Mouse (Mus musculus): ENCODE data around the gene Me1. TPM values are rescaled to one million over a fixed set of nuclear protein-coding genes. Genes with fewer than 3 reads are reported as not detected.
A peak's percentile ranks its signal among the peaks of the same experiment; 100 is the strongest.

Gene Me1
- polyA plus RNA-seq (2016; fragmentation: Nextera tagmentation; extraction: Ambion mirVana): 6.2 and 9.4 TPM in 2 replicates

- no peaks in the 10 kb centered on the region for H3K9me3 ChIP-seq (replicated peaks)
- peak within 1 kb of the TSS; percentile 85 for H3K27ac ChIP-seq
- WGBS: under 1% methylated on average over 30 of the region's 46 CpGs
- no peaks in the 10 kb centered on the region for H3K36me3 ChIP-seq
- H3K4me1 ChIP-seq: peaks cover 9% of the 10 kb centered on the region
- H3K27me3 ChIP-seq (ENCODE audit: low read depth, poor library complexity, severe bottlenecking): peaks cover 22% of the 10 kb centered on the region
- DNase-seq (ENCODE audit: low spot score): peak; percentile 73
- peak within 1 kb of the TSS; percentile 78 for H3K4me3 ChIP-seq
These were observed at the start of gene Me1 for GRCm38 (mm10) chr9:86695818-86696261. TSS of gene Me1 (minus strand) at chr9:86695953.

- no peaks in the 10 kb centered on the region for H3K9me3 ChIP-seq (replicated peaks)
- 41% methylated on average over 5 of the region's 5 CpGs for WGBS
- no peaks in the 10 kb centered on the region for H3K36me3 ChIP-seq
- H3K4me1 ChIP-seq: peaks cover 18% of the 10 kb centered on the region
- H3K4me3 ChIP-seq: peak overlapping the region; percentile 50; the same call in 1 of the 2 replicates
- H3K27ac ChIP-seq: no peak overlapping the region
- peaks cover 17% of the 10 kb centered on the region for H3K27me3 ChIP-seq (ENCODE audit: low read depth, poor library complexity, severe bottlenecking)
- DNase-seq (ENCODE audit: low spot score): no peak
These were observed 48.3 kb upstream of the Me1 start for GRCm38 (mm10) chr9:86744041-86744440.

- peak; percentile 69 for DNase-seq (ENCODE audit: low spot score)
- Histone ChIP-seq H3K36me3 (no peaks in the 10 kb centered on the region), H3K9me3 (replicated peaks) (no peaks in the 10 kb centered on the region), H3K27me3 (ENCODE audit: low read depth, poor library complexity, severe bottlenecking) (peaks cover 17% of the 10 kb centered on the region), H3K4me3 (peak within 1 kb of the TSS; percentile 50), H3K4me1 (peaks cover 18% of the 10 kb centered on the region), H3K27ac (peak within 1 kb of the TSS; percentile 27; the same call in 1 of the 2 replicates)
- 6% methylated on average over 19 of the region's 19 CpGs for WGBS
These were observed 47.5 kb upstream of the Me1 start, which contains the start of gene Prss35 for GRCm38 (mm10) chr9:86742959-86743911. TSS of gene Prss35 (plus strand) at chr9:86743649.

GRCm38 (mm10) chr9:86739971-86740370, 44.2 kb upstream of the Me1 start:
- WGBS: 43% methylated on average over 3 of the region's 3 CpGs
- Histone ChIP-seq H3K36me3 (no peaks in the 10 kb centered on the region), H3K27ac (no peak overlapping the region), H3K4me1 (peaks cover 14% of the 10 kb centered on the region), H3K4me3 (no peak overlapping the region), H3K27me3 (ENCODE audit: low read depth, poor library complexity, severe bottlenecking) (peaks cover 13% of the 10 kb centered on the region), H3K9me3 (replicated peaks) (no peaks in the 10 kb centered on the region)
- no peak for DNase-seq (ENCODE audit: low spot score)

GRCm38 (mm10) chr9:86738801-86739200, 43.0 kb upstream of the Me1 start:
- Histone ChIP-seq H3K27ac (no peak overlapping the region), H3K4me1 (peaks cover 12% of the 10 kb centered on the region), H3K27me3 (ENCODE audit: low read depth, poor library complexity, severe bottlenecking) (peaks cover 3% of the 10 kb centered on the region; the same call in 1 of the 2 replicates), H3K4me3 (no peak overlapping the region), H3K36me3 (no peaks in the 10 kb centered on the region), H3K9me3 (replicated peaks) (no peaks in the 10 kb centered on the region)
- WGBS: 98% methylated on average over 8 of the region's 8 CpGs
- no peak for DNase-seq (ENCODE audit: low spot score)

- no peak for DNase-seq (ENCODE audit: low spot score)
- no peak overlapping the region for H3K27ac ChIP-seq
- WGBS: 73% methylated on average over 1 of the region's 1 CpGs
- H3K36me3 ChIP-seq: no peaks in the 10 kb centered on the region
- no peak overlapping the region for H3K4me3 ChIP-seq
- H3K9me3 ChIP-seq (replicated peaks): no peaks in the 10 kb centered on the region
- H3K4me1 ChIP-seq: peaks cover 4% of the 10 kb centered on the region
- H3K27me3 ChIP-seq (ENCODE audit: low read depth, poor library complexity, severe bottlenecking): 0 out of 2 replicates have a peak, but pooled peaks cover 3% of the 10 kb centered on the region
These were observed 42.3 kb upstream of the Me1 start for GRCm38 (mm10) chr9:86738067-86738466.

- no peak overlapping the region for H3K4me3 ChIP-seq
- no peak for DNase-seq (ENCODE audit: low spot score)
- WGBS: 84% methylated on average over 4 of the region's 4 CpGs
- no peaks in the 10 kb centered on the region for H3K36me3 ChIP-seq
- no peak overlapping the region for H3K27ac ChIP-seq
- no peaks in the 10 kb centered on the region for H3K27me3 ChIP-seq (ENCODE audit: low read depth, poor library complexity, severe bottlenecking)
- no peaks in the 10 kb centered on the region for H3K9me3 ChIP-seq (replicated peaks)
- H3K4me1 ChIP-seq: no peaks in the 10 kb centered on the region
These were observed 41.2 kb upstream of the Me1 start for GRCm38 (mm10) chr9:86736991-86737390.

GRCm38 (mm10) chr9:86734795-86735194, 39.0 kb upstream of the Me1 start:
- Histone ChIP-seq H3K27ac (no peak overlapping the region), H3K36me3 (no peaks in the 10 kb centered on the region), H3K4me3 (no peak overlapping the region), H3K27me3 (ENCODE audit: low read depth, poor library complexity, severe bottlenecking) (no peaks in the 10 kb centered on the region), H3K9me3 (replicated peaks) (no peaks in the 10 kb centered on the region), H3K4me1 (no peaks in the 10 kb centered on the region)
- no peak for DNase-seq (ENCODE audit: low spot score)
- WGBS: 66% methylated on average over 9 of the region's 9 CpGs

- DNase-seq (ENCODE audit: low spot score): no peak
- no peak overlapping the region for H3K4me3 ChIP-seq
These were observed 38.6 kb upstream of the Me1 start for GRCm38 (mm10) chr9:86734357-86734756.

GRCm38 (mm10) chr9:86729811-86730210, 34.1 kb upstream of the Me1 start:
- Histone ChIP-seq H3K9me3 (replicated peaks) (no peaks in the 10 kb centered on the region), H3K36me3 (no peaks in the 10 kb centered on the region), H3K27ac (no peak overlapping the region), H3K4me3 (no peak overlapping the region), H3K4me1 (0 out of 2 replicates have a peak, but pooled peaks cover 3% of the 10 kb centered on the region), H3K27me3 (ENCODE audit: low read depth, poor library complexity, severe bottlenecking) (no peaks in the 10 kb centered on the region)
- DNase-seq (ENCODE audit: low spot score): no peak
- WGBS: 95% methylated on average over 3 of the region's 3 CpGs

More at GRCm38 (mm10) chr9:86734357-86734756, 38.6 kb upstream of the Me1 start:
- no peak overlapping the region for H3K27ac ChIP-seq
- no peaks in the 10 kb centered on the region for H3K4me1 ChIP-seq
- H3K27me3 ChIP-seq (ENCODE audit: low read depth, poor library complexity, severe bottlenecking): no peaks in the 10 kb centered on the region
- no peaks in the 10 kb centered on the region for H3K36me3 ChIP-seq
- H3K9me3 ChIP-seq (replicated peaks): no peaks in the 10 kb centered on the region

GRCm38 (mm10) chr9:86729084-86729483, 33.3 kb upstream of the Me1 start:
- Histone ChIP-seq H3K9me3 (replicated peaks) (no peaks in the 10 kb centered on the region), H3K4me1 (0 out of 2 replicates have a peak, but pooled peaks cover 3% of the 10 kb centered on the region), H3K27ac (no peak overlapping the region), H3K4me3 (no peak overlapping the region), H3K27me3 (ENCODE audit: low read depth, poor library complexity, severe bottlenecking) (no peaks in the 10 kb centered on the region), H3K36me3 (no peaks in the 10 kb centered on the region)
- WGBS: 68% methylated on average over 1 of the region's 1 CpGs
- no peak for DNase-seq (ENCODE audit: low spot score)

GRCm38 (mm10) chr9:86728214-86728814, 32.6 kb upstream of the Me1 start:
- Histone ChIP-seq H3K36me3 (no peaks in the 10 kb centered on the region), H3K9me3 (replicated peaks) (no peaks in the 10 kb centered on the region)
- WGBS: 88% methylated on average over 10 of the region's 10 CpGs

GRCm38 (mm10) chr9:86726381-86726720, 30.6 kb upstream of the Me1 start:
- H3K27me3 ChIP-seq (ENCODE audit: low read depth, poor library complexity, severe bottlenecking): no peaks in the 10 kb centered on the region
- H3K36me3 ChIP-seq: no peaks in the 10 kb centered on the region
- 0 out of 2 replicates have a peak, but pooled peaks cover 3% of the 10 kb centered on the region for H3K4me1 ChIP-seq
- no peak overlapping the region for H3K27ac ChIP-seq
- no peak for DNase-seq (ENCODE audit: low spot score)
- H3K4me3 ChIP-seq: no peak overlapping the region
- 97% methylated on average over 5 of the region's 5 CpGs for WGBS
- no peaks in the 10 kb centered on the region for H3K9me3 ChIP-seq (replicated peaks)

More at GRCm38 (mm10) chr9:86728214-86728814, 32.6 kb upstream of the Me1 start:
- H3K4me1 ChIP-seq: 0 out of 2 replicates have a peak, but pooled peaks cover 3% of the 10 kb centered on the region
- no peak for DNase-seq (ENCODE audit: low spot score)
- no peaks in the 10 kb centered on the region for H3K27me3 ChIP-seq (ENCODE audit: low read depth, poor library complexity, severe bottlenecking)
- no peak overlapping the region for H3K4me3 ChIP-seq
- H3K27ac ChIP-seq: no peak overlapping the region

All from limb, embryonic 10.5 days (tissue).